Mouse (Mus musculus) limb, embryonic 10.5 days (tissue): ENCODE results near the gene Mpp1. TPM values are rescaled to one million over a fixed set of nuclear protein-coding genes. Genes with fewer than 3 reads are reported as not detected.

Source experiments
- DNase-seq: peaks from one replicate; pipeline ENCODE4 v3.0.0-alpha.2; 2017; ENCODE audit warnings: low spot score
- H3K27ac ChIP-seq: fragments of 300-500 bp; sonication (generic); 2 replicates; pipeline ENCODE4 v1.5.1; 2016; ENCODE audit warnings: mild to moderate bottlenecking
- H3K27me3 ChIP-seq: fragments of 300-500 bp; sonication (generic); 2 replicates; pipeline ENCODE4 v1.6.1; 2016; ENCODE audit warnings: low read depth, mild to moderate bottlenecking; ENCODE audit not compliant: poor library complexity, severe bottlenecking
- H3K36me3 ChIP-seq: fragments of 300-500 bp; sonication (generic); 2 replicates; pipeline ENCODE4 v1.6.1; 2016; ENCODE audit warnings: mild to moderate bottlenecking, moderate library complexity
- H3K4me1 ChIP-seq: fragments of 300-500 bp; sonication (generic); 2 replicates; pipeline ENCODE4 v1.6.1; 2016
- H3K4me3 ChIP-seq: fragments of 300-500 bp; sonication (generic); 2 replicates; pipeline ENCODE4 v1.5.1; 2016; ENCODE audit warnings: mild to moderate bottlenecking, moderate library complexity
- H3K9me3 ChIP-seq: fragments of 300-500 bp; sonication (generic); replicated peaks from 2 replicates; pipeline ENCODE4 v1.6.1; 2016; ENCODE audit warnings: mild to moderate bottlenecking
- WGBS: fragments of 180-500 bp; shearing (Covaris S2); methylation state at CpG from one replicate; pipeline ENCODE4 v1.1.7; 2016; 5-methylcytosine and 5-hydroxymethylcytosine counted together
- polyA plus RNA-seq: library from polyadenylated mRNA; unstranded; fragments of >200 nt; fragmentation: Nextera tagmentation; extraction: Ambion mirVana; gene quantifications from 2 replicates; pipeline ENCODE4 v1.2.1, GENCODE M21; 2016

The Mpp1 gene
- polyA plus RNA-seq, 1 experiment from 2014 or later: 23.2 TPM

GRCm38 (mm10) chrX:75125606-75126005 is 5.2 kb downstream of the Mpp1 start:
- Histone ChIP-seq H3K4me1 (no peaks in the 10 kb centered on the region), H3K9me3 (no peaks in the 10 kb centered on the region), H3K27ac (no peak overlapping the region), H3K27me3 (no peaks in the 10 kb centered on the region), H3K4me3 (no peak overlapping the region), H3K36me3 (no peaks in the 10 kb centered on the region; the same call in 1 of the 2 replicates)
- WGBS: 95% methylated on average over 3 of the region's 3 CpGs
- no peak for DNase-seq

GRCm38 (mm10) chrX:75115550-75115949 is 15.3 kb downstream of the Mpp1 start:
- no peaks in the 10 kb centered on the region for H3K9me3 ChIP-seq
- H3K4me1 ChIP-seq: no peaks in the 10 kb centered on the region
- no peak overlapping the region for H3K27ac ChIP-seq
- DNase-seq: no peak
- H3K4me3 ChIP-seq: no peak overlapping the region
- no peaks in the 10 kb centered on the region for H3K27me3 ChIP-seq
- H3K36me3 ChIP-seq: peaks cover 5% of the 10 kb centered on the region

GRCm38 (mm10) chrX:75102293-75102692 is 28.5 kb downstream of the Mpp1 start:
- no peaks in the 10 kb centered on the region for H3K27me3 ChIP-seq
- no peak for DNase-seq
- 91% methylated on average over 6 of the region's 6 CpGs for WGBS
- H3K27ac ChIP-seq: no peak overlapping the region
- no peaks in the 10 kb centered on the region for H3K9me3 ChIP-seq
- H3K4me3 ChIP-seq: no peak overlapping the region
- no peaks in the 10 kb centered on the region for H3K4me1 ChIP-seq
- peaks cover 88% of the 10 kb centered on the region for H3K36me3 ChIP-seq

- Histone ChIP-seq H3K9me3 (no peaks in the 10 kb centered on the region), H3K4me3 (no peak overlapping the region), H3K27me3 (no peaks in the 10 kb centered on the region), H3K27ac (no peak overlapping the region), H3K36me3 (peaks cover 56% of the 10 kb centered on the region), H3K4me1 (no peaks in the 10 kb centered on the region)
- WGBS: 95% methylated on average over 8 of the region's 8 CpGs
- DNase-seq: no peak
Observed at GRCm38 (mm10) chrX:75098799-75099198, 32.0 kb downstream of the Mpp1 start.

- Histone ChIP-seq H3K27me3 (no peaks in the 10 kb centered on the region), H3K9me3 (no peaks in the 10 kb centered on the region), H3K4me1 (no peaks in the 10 kb centered on the region), H3K27ac (peak overlapping the region; percentile 89), H3K4me3 (peak overlapping the region; percentile 60), H3K36me3 (peaks cover 31% of the 10 kb centered on the region)
- 12% methylated on average over 23 of the region's 23 CpGs for WGBS
- no peak for DNase-seq
Observed at GRCm38 (mm10) chrX:75096163-75096770, 34.5 kb downstream of the Mpp1 start.

GRCm38 (mm10) chrX:75095369-75096162 is 35.2 kb downstream of the Mpp1 start, which contains the start of gene Dkc1:
Dkc1 (plus strand) TSS chrX:75095854.
- no peaks in the 10 kb centered on the region for H3K27me3 ChIP-seq
- H3K36me3 ChIP-seq: peaks cover 24% of the 10 kb centered on the region
- 14% methylated on average over 29 of the region's 29 CpGs for WGBS
- no peaks in the 10 kb centered on the region for H3K4me1 ChIP-seq
- no peaks in the 10 kb centered on the region for H3K9me3 ChIP-seq
- peak within 1 kb of the TSS; percentile 60 for H3K4me3 ChIP-seq
- peak within 1 kb of the TSS; percentile 89 for H3K27ac ChIP-seq
- DNase-seq: peak; percentile 79

- no peak overlapping the region for H3K27ac ChIP-seq
- no peaks in the 10 kb centered on the region for H3K36me3 ChIP-seq
- 35% methylated on average over 1 of the region's 1 CpGs for WGBS
- no peak overlapping the region for H3K4me3 ChIP-seq
- H3K27me3 ChIP-seq: no peaks in the 10 kb centered on the region
- H3K9me3 ChIP-seq: no peaks in the 10 kb centered on the region
- no peaks in the 10 kb centered on the region for H3K4me1 ChIP-seq
- DNase-seq: no peak
Observed at GRCm38 (mm10) chrX:75085654-75086053, 45.2 kb downstream of the Mpp1 start.

GRCm38 (mm10) chrX:75084774-75085508 is 45.9 kb downstream of the Mpp1 start, which contains the start of gene Gab3:
Gab3 (minus strand) TSS chrX:75085458.
- 8% methylated on average over 8 of the region's 17 CpGs for WGBS

GRCm38 (mm10) chrX:75083982-75084773 is 46.6 kb downstream of the Mpp1 start:
- peak overlapping the region; percentile 58; the same call in 1 of the 2 replicates for H3K27ac ChIP-seq
- WGBS: 25% methylated on average over 26 of the region's 26 CpGs
- H3K4me1 ChIP-seq: no peaks in the 10 kb centered on the region
- H3K36me3 ChIP-seq: no peaks in the 10 kb centered on the region
- H3K4me3 ChIP-seq: peak overlapping the region; percentile 56
- DNase-seq: peak; percentile 37
- H3K27me3 ChIP-seq: no peaks in the 10 kb centered on the region
- H3K9me3 ChIP-seq: no peaks in the 10 kb centered on the region

More at GRCm38 (mm10) chrX:75084774-75085508, 45.9 kb downstream of the Mpp1 start, which contains the start of gene Gab3:
- Histone ChIP-seq H3K27ac (peak within 1 kb of the TSS; percentile 58; the same call in 1 of the 2 replicates), H3K36me3 (no peaks in the 10 kb centered on the region), H3K4me3 (peak within 1 kb of the TSS; percentile 56), H3K4me1 (no peaks in the 10 kb centered on the region), H3K27me3 (no peaks in the 10 kb centered on the region), H3K9me3 (no peaks in the 10 kb centered on the region)
- DNase-seq: peak; percentile 46

GRCm38 (mm10) chrX:75082351-75082750 is 48.5 kb downstream of the Mpp1 start:
- no peak for DNase-seq
- H3K27ac ChIP-seq: no peak overlapping the region
- WGBS: 54% methylated on average over 2 of the region's 2 CpGs
- H3K27me3 ChIP-seq: no peaks in the 10 kb centered on the region
- H3K4me1 ChIP-seq: no peaks in the 10 kb centered on the region
- no peaks in the 10 kb centered on the region for H3K36me3 ChIP-seq
- H3K9me3 ChIP-seq: no peaks in the 10 kb centered on the region
- no peak overlapping the region for H3K4me3 ChIP-seq
